ENCODE assay signal across 9 mouse cellular contexts in genomic region chr9:120433747-120434146, GRCm38 (mm10). TPM values are rescaled to one million over a fixed set of nuclear protein-coding genes. Genes with fewer than 3 reads are reported as not detected.
A peak's percentile ranks its signal among the peaks of the same experiment; 100 is the strongest.
DNase-seq lines count a peak whose midpoint lies in the region; ATAC-seq and TF ChIP-seq lines count a peak whose summit lies in the region.
"Had no signal": no experiment of that assay in that cellular context is flagged by ENCODE, and none has a peak within 500 bp of the region (broad histone marks: within the 10 kb centered on the region; RNA-seq: fewer than 3 reads in every experiment).

No protein-coding gene starts in this region.

- no peak overlapping the region for H3K4me2 ChIP-seq in CH12.LX (ENCODE audit: insufficient read depth, low read depth, poor library complexity, severe bottlenecking)
- no peak overlapping the region for H3K4me2 ChIP-seq in kidney, embryonic 15.5 days
- H3K4me2 ChIP-seq in lung, postnatal 0 days (replicated peaks; ENCODE audit: low read depth, low read length), result no peak overlapping the region
- H3K4me2 ChIP-seq: heart, embryonic 15.5 days had no signal

- peak; percentile 97 to 98 for TF ChIP-seq CTCF in CH12.LX (conservative IDR thresholded peaks at IDR 0.05 in 1 of 2, IDR thresholded peaks at IDR 0.05 in 1 of 2; ENCODE audit: low read depth in 2 of 2, low read length in 2 of 2)
- TF ChIP-seq CTCF in lung, postnatal 0 days (IDR thresholded peaks at IDR 0.05), result peak; percentile 95

- dilution Hi-C loops in CH12.LX (cut with MboI; ENCODE audit: extremely low pct_ligation_motif_present, extremely low pct_unique_long_range_greater_than_20kb, low sequenced_read_pairs), result no loop called here

- H3K9ac ChIP-seq in CH12.LX (ENCODE audit: insufficient read depth, low read depth), result no peak overlapping the region
- H3K9ac ChIP-seq in kidney, embryonic 15.5 days, result no peak overlapping the region
- H3K9ac ChIP-seq in lung, postnatal 0 days (replicated peaks; ENCODE audit: low read depth), result no peak overlapping the region
- H3K9ac ChIP-seq: heart, embryonic 15.5 days had no signal

- H3K4me3 ChIP-seq in CH12.LX (replicated peaks in 1 of 3; ENCODE audit: low read depth in 2 of 3, low read length in 2 of 3, poor library complexity in 1 of 3), result no peak overlapping the region
- H3K4me3 ChIP-seq in kidney, embryonic 15.5 days (replicated peaks), result no peak overlapping the region
- no peak overlapping the region for H3K4me3 ChIP-seq in lung, postnatal 0 days (ENCODE audit: low read depth, low read length)
- H3K4me3 ChIP-seq: heart, embryonic 15.5 days had no signal

- TF ChIP-seq RAD21 in CH12.LX (IDR thresholded peaks at IDR 0.05; ENCODE audit: low read depth, low read length), result peak; percentile 97

- peaks cover 14% of the 10 kb centered on the region for H3K27me3 ChIP-seq in CH12.LX (replicated peaks)
- H3K27me3 ChIP-seq in kidney, embryonic 15.5 days, result no peaks in the 10 kb centered on the region
- H3K27me3 ChIP-seq in lung, postnatal 0 days (replicated peaks; ENCODE audit: insufficient read depth, low read length), result no peaks in the 10 kb centered on the region
- H3K27me3 ChIP-seq: heart, embryonic 15.5 days had no signal

- TF ChIP-seq POLR2A in CH12.LX (IDR thresholded peaks at IDR 0.05; ENCODE audit: low read depth, low read length), result no peak

- peaks cover 4% of the 10 kb centered on the region for H3K9me3 ChIP-seq in CH12.LX (replicated peaks; ENCODE audit: low read length)
- no peaks in the 10 kb centered on the region for H3K9me3 ChIP-seq in kidney, embryonic 15.5 days (replicated peaks)
- H3K9me3 ChIP-seq in lung, postnatal 0 days (ENCODE audit: low read length), result no peaks in the 10 kb centered on the region
- H3K9me3 ChIP-seq: heart, embryonic 15.5 days had no signal

- peak; percentile 79 for DNase-seq in CH12.LX (ENCODE audit: extremely low read depth)
- peak; percentile 25 for DNase-seq in adrenal gland, adult 8-10 months
- DNase-seq in embryo, embryonic 11 days, result peak; percentile 80
- DNase-seq in heart, adult 9 months (ENCODE audit: low spot score in 2 of 2), result peak; percentile 28 to 58
- peak; percentile 77 for DNase-seq in lung, postnatal 0 days (ENCODE audit: low spot score)
- peak; percentile 57 for DNase-seq in retina, adult 2 months (ENCODE audit: low read depth, low spot score)
- peak; percentile 74 for DNase-seq in thymus, postnatal 25 days

- H3K79me2 ChIP-seq in CH12.LX (replicated peaks; ENCODE audit: control insufficient read depth, extremely low read depth, insufficient read depth, poor library complexity, severe bottlenecking), result no peaks in the 10 kb centered on the region

- in situ Hi-C loops in CH12.LX (cut with MboI; ENCODE audit: low pct_ligation_motif_present, low pct_unique_long_range_greater_than_20kb, low sequenced_read_pairs), result loop anchor here (5.0 kb wide), 1 partner anchor 64 kb away; no protein-coding TSS in a partner anchor

- H3K27ac ChIP-seq in CH12.LX (ENCODE audit: insufficient read depth, low read depth), result no peak overlapping the region
- H3K27ac ChIP-seq in kidney, embryonic 15.5 days, result no peak overlapping the region
- no peak overlapping the region for H3K27ac ChIP-seq in lung, postnatal 0 days (ENCODE audit: low read length)
- H3K27ac ChIP-seq: heart, embryonic 15.5 days had no signal

- no peaks in the 10 kb centered on the region for H3K4me1 ChIP-seq in CH12.LX (ENCODE audit: control insufficient read depth in 1 of 2, insufficient read depth in 2 of 2)
- H3K4me1 ChIP-seq in kidney, embryonic 15.5 days, result no peaks in the 10 kb centered on the region
- H3K4me1 ChIP-seq in lung, postnatal 0 days (ENCODE audit: insufficient read depth, low read depth, low read length), result no peaks in the 10 kb centered on the region
- H3K4me1 ChIP-seq: heart, embryonic 15.5 days had no signal

- peak; percentile 82; the same call in 1 of the 2 replicates for ATAC-seq in kidney, embryonic 15.5 days (replicated peaks; ENCODE audit: low FRiP score)
- no peak; the same call in 1 of the 2 replicates for ATAC-seq in lung, postnatal 0 days

- WGBS in kidney, embryonic 15.5 days, result 22% methylated on average over 8 of the region's 8 CpGs
- WGBS in lung, postnatal 0 days, result 24% methylated on average over 8 of the region's 8 CpGs

- TF ChIP-seq EP300 in CH12.LX (IDR thresholded peaks at IDR 0.05; ENCODE audit: low read length), result no peak
- no peak for TF ChIP-seq EP300 in lung, postnatal 0 days (IDR thresholded peaks at IDR 0.05)

- H3K36me3 ChIP-seq in CH12.LX (replicated peaks in 1 of 2; ENCODE audit: control insufficient read depth in 1 of 2, insufficient read depth in 1 of 2, low read length in 1 of 2), result no peaks in the 10 kb centered on the region
- no peaks in the 10 kb centered on the region for H3K36me3 ChIP-seq in kidney, embryonic 15.5 days
- H3K36me3 ChIP-seq in lung, postnatal 0 days (ENCODE audit: insufficient read depth, low read length), result no peaks in the 10 kb centered on the region
- H3K36me3 ChIP-seq: heart, embryonic 15.5 days had no signal

TF ChIP-seq in CH12.LX, 34 proteins besides CTCF, POLR2A, EP300 and RAD21:
- TF ChIP-seq ZC3H11A (IDR thresholded peaks at IDR 0.05; ENCODE audit: low read depth, low read length) (peak; percentile 78), SIN3A (IDR thresholded peaks at IDR 0.05; ENCODE audit: low read length) (no peak), NELFE (IDR thresholded peaks at IDR 0.05; ENCODE audit: low read depth, low read length) (peak; percentile 20; the same call in 1 of the 2 replicates), ZMIZ1 (IDR thresholded peaks at IDR 0.05; ENCODE audit: low read depth, low read length) (no peak), ETS1 (conservative IDR thresholded peaks at IDR 0.05; ENCODE audit: low read depth, low read length) (no peak), MAZ (IDR thresholded peaks at IDR 0.05; ENCODE audit: low read depth, low read length) (no peak), ZKSCAN1 (IDR thresholded peaks at IDR 0.05; ENCODE audit: borderline replicate concordance, low read depth, low read length) (no peak), IRF4 (IDR thresholded peaks at IDR 0.05; ENCODE audit: low read depth, low read length) (no peak), PAX5 (IDR thresholded peaks at IDR 0.05; ENCODE audit: low read length) (no peak), CHD2 (IDR thresholded peaks at IDR 0.05; ENCODE audit: low read length) (no peak), KAT2A (IDR thresholded peaks at IDR 0.05; ENCODE audit: insufficient replicate concordance, low read length) (no peak), GABPA (IDR thresholded peaks at IDR 0.05; ENCODE audit: insufficient replicate concordance, low read depth, low read length) (no peak), SMC3 (IDR thresholded peaks at IDR 0.05; ENCODE audit: low read depth, low read length) (peak; percentile 97), CHD1 (IDR thresholded peaks at IDR 0.05; ENCODE audit: low read depth, low read length) (no peak), BHLHE40 (IDR thresholded peaks at IDR 0.05; ENCODE audit: low read depth, low read length) (no peak)

RNA-seq across cellular contexts. Expression of gene Eif1b, which starts 58.3 kb away (rescaled TPM):
- total RNA-seq in CH12.LX (2012; rRNA removed), result 30.1 and 34.7 TPM in 2 replicates
- 54.1 and 56.8 TPM in 2 replicates for total RNA-seq in CH12.LX (2014; rRNA removed)
- polyA plus RNA-seq in CH12.LX (2012; ENCODE audit: insufficient read length, low read depth), result 75.9 and 76.1 TPM in 2 replicates
- 10 to 100 TPM; 53.1 to 71.1 (median 66.6) TPM for total RNA-seq in adrenal gland, adult 8-10 months (2022)
- polyA plus RNA-seq in kidney, embryonic 15.5 days (2015; fragmentation: Nextera tagmentation; extraction: Ambion mirVana), result 158 and 175 TPM in 2 replicates
- polyA plus RNA-seq in lung, postnatal 0 days (2015; fragmentation: Nextera tagmentation; extraction: Ambion mirVana), result 112 and 114 TPM in 2 replicates

Comparison
In these comparisons a context has a peak if more than half of its experiments do, and no peak if none do; other contexts are left out.
1. DNase-seq: peak in every context shown above with its lines; median percentile 80 in embryo, embryonic 11 days; 79 in CH12.LX; 77 in lung, postnatal 0 days; 74 in thymus, postnatal 25 days; 57 in retina, adult 2 months; 43 in heart, adult 9 months; 25 in adrenal gland, adult 8-10 months.